Mouse (Mus musculus) testis, adult 2 months (tissue): ENCODE data around the gene Skap1. TPM values are rescaled to one million over a fixed set of nuclear protein-coding genes. Genes with fewer than 3 reads are reported as not detected.

Source experiments
- H3K27ac ChIP-seq: fragments of 200-500 bp; 2 replicates; pipeline ENCODE4 v1.5.1; 2012; ENCODE audit warnings: low read depth, low read length; ENCODE audit not compliant: control insufficient read depth, insufficient read depth
- H3K27me3 ChIP-seq: fragments of 200-500 bp; 2 replicates; pipeline ENCODE4 v1.6.1; 2012; ENCODE audit warnings: mild to moderate bottlenecking, low read length, moderate library complexity; ENCODE audit not compliant: control insufficient read depth, insufficient read depth
- H3K36me3 ChIP-seq: fragments of 200-500 bp; 2 replicates; pipeline ENCODE4 v1.6.1; 2012; ENCODE audit warnings: mild to moderate bottlenecking, low read length; ENCODE audit not compliant: control insufficient read depth, insufficient read depth
- H3K4me1 ChIP-seq: fragments of 200-500 bp; 2 replicates; pipeline ENCODE4 v1.6.1; 2012; ENCODE audit warnings: low read length; ENCODE audit not compliant: control insufficient read depth, insufficient read depth
- H3K4me3 ChIP-seq: fragments of 200-500 bp; 2 replicates; pipeline ENCODE4 v1.5.1; 2012; ENCODE audit warnings: low read depth, mild to moderate bottlenecking, low read length, moderate library complexity, mixed read lengths; ENCODE audit not compliant: control insufficient read depth
- CTCF ChIP-seq: fragments of 200-500 bp; IDR thresholded peaks from 2 replicates; pipeline ENCODE4 v1.5.1; 2012; ENCODE audit warnings: low read depth, mild to moderate bottlenecking, inconsistent platforms, low read length, moderate library complexity; ENCODE audit not compliant: control insufficient read depth, insufficient read depth, insufficient replicate concordance
- POLR2A ChIP-seq: fragments of 200-500 bp; IDR thresholded peaks from 2 replicates; pipeline ENCODE4 v1.6.1; 2012; ENCODE audit warnings: low read depth, mild to moderate bottlenecking, inconsistent platforms, low read length, moderate library complexity; ENCODE audit not compliant: control insufficient read depth
- polyA plus RNA-seq: library from polyadenylated mRNA; depleted of rRNA; stranded (reverse); fragments of >200 nt; gene quantifications from 2 replicates; pipeline ENCODE4 v1.2.3, GENCODE M21; 2012

The Skap1 gene
- polyA plus RNA-seq, 1 experiment: 1.5 TPM

DNA sequence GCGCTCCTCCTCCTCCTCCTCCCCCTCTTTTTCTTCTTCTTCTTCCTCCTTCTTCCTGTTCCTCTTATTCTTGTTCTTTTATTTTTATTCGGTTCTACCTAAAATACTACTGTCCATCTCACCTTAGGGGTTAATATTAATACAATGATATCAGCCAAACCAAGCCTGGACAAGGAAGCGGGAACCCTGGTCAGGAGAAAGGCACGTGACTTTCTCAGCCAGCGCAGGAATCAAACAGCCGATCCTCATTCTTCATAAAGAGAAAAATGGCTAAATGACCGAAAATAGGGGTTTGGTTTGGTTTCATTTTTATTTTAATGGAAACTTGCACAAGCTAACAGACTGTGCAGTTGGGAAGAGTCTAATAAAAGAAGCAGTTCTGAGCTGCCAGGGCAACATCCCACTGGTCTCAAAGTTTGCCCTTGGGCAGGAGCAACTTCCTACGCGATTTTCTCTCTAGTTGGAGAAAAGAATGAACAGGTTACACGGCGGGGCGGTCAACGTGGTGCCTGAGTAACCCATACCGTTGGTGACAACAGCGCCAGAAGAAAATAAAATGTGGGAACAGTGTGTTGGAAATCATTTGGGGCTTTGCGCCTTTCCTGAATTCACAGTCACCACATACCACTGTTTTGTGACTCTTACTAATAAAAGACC is 154.5 kb downstream of the Skap1 start:
- Histone ChIP-seq H3K4me3 (no peak overlapping the region), H3K27ac (no peak overlapping the region), H3K4me1 (no peaks in the 10 kb centered on the region), H3K36me3 (no peaks in the 10 kb centered on the region), H3K27me3 (no peaks in the 10 kb centered on the region)
- TF ChIP-seq POLR2A (no peak), CTCF (no peak)

GRCm38 (mm10) chr11:96619576-96619975 is 155.2 kb downstream of the Skap1 start:
- H3K4me3 ChIP-seq: no peak overlapping the region
- H3K27ac ChIP-seq: no peak overlapping the region
- H3K27me3 ChIP-seq: no peaks in the 10 kb centered on the region
- no peaks in the 10 kb centered on the region for H3K4me1 ChIP-seq
- TF ChIP-seq CTCF (no peak), POLR2A (no peak)
- no peaks in the 10 kb centered on the region for H3K36me3 ChIP-seq

GRCm38 (mm10) chr11:96620006-96620405 is 155.6 kb downstream of the Skap1 start:
- TF ChIP-seq POLR2A (no peak), CTCF (no peak)

DNA sequence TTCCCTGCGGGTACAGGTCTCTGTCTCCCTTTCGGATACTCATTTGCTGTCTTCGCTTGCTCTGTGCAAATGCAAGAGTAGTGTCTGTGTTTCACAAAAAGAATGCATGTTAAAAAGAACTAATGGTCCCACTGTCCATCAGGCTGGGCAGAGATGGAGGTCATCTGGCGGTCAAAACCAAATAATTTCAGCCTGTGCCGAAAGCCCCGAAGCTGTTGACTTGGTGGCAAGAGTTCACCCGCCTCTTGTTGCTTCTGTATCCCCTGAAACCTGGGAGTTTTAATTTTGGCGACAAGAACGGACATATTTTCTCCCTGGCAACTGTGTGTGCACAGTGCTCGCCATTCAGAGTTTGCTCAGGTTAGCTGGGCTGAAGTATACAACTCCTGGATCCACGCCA is 156.3 kb downstream of the Skap1 start:
- H3K4me3 ChIP-seq: no peak overlapping the region
- no peaks in the 10 kb centered on the region for H3K27me3 ChIP-seq
- no peaks in the 10 kb centered on the region for H3K36me3 ChIP-seq
- no peak overlapping the region for H3K27ac ChIP-seq
- no peaks in the 10 kb centered on the region for H3K4me1 ChIP-seq
- TF ChIP-seq CTCF (no peak), POLR2A (no peak)

More at GRCm38 (mm10) chr11:96620006-96620405, 155.6 kb downstream of the Skap1 start:
- Histone ChIP-seq H3K4me1 (no peaks in the 10 kb centered on the region), H3K27ac (no peak overlapping the region), H3K27me3 (no peaks in the 10 kb centered on the region), H3K4me3 (no peak overlapping the region), H3K36me3 (no peaks in the 10 kb centered on the region)

DNA sequence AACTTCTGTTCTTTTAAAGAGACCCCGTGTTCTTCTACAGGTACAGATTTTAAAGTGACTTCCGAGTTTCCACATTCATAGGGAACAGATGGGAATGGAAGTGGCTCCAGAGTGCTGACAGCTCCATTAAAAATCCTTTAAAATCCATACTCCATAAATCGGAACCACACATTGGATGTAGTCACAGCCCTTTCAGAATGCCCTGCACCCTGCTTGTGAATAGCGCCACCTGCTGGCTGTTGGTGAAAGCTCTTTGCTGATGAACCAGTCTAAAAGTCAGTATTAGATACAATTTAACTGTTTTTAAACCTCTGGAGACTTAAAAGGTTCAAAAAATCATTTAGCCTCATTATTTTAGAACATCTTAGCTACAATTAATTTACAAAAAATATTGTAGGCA is 156.8 kb downstream of the Skap1 start:
- TF ChIP-seq POLR2A: no peak
- peak; percentile 76; the same call in 1 of the 2 replicates for TF ChIP-seq CTCF
- H3K27ac ChIP-seq: no peak overlapping the region
- no peak overlapping the region for H3K4me3 ChIP-seq
- H3K36me3 ChIP-seq: no peaks in the 10 kb centered on the region
- H3K4me1 ChIP-seq: no peaks in the 10 kb centered on the region
- no peaks in the 10 kb centered on the region for H3K27me3 ChIP-seq

- Histone ChIP-seq H3K4me1 (no peaks in the 10 kb centered on the region), H3K27ac (no peak overlapping the region), H3K27me3 (no peaks in the 10 kb centered on the region), H3K4me3 (no peak overlapping the region), H3K36me3 (no peaks in the 10 kb centered on the region)
- TF ChIP-seq CTCF (peak; percentile 43; the same call in 1 of the 2 replicates), POLR2A (no peak)
Observed at GRCm38 (mm10) chr11:96622782-96623181, 158.4 kb downstream of the Skap1 start.

GRCm38 (mm10) chr11:96624436-96624835 is 160.0 kb downstream of the Skap1 start:
- no peak overlapping the region for H3K4me3 ChIP-seq
- H3K27ac ChIP-seq: no peak overlapping the region
- H3K36me3 ChIP-seq: no peaks in the 10 kb centered on the region
- TF ChIP-seq POLR2A (no peak), CTCF (no peak)
- H3K27me3 ChIP-seq: no peaks in the 10 kb centered on the region
- H3K4me1 ChIP-seq: no peaks in the 10 kb centered on the region
